Mouse (Mus musculus) lung, postnatal 0 days (tissue): ENCODE results near the gene Aurkb. TPM values are rescaled to one million over a fixed set of nuclear protein-coding genes. Genes with fewer than 3 reads are reported as not detected.
A peak's percentile ranks its signal among the peaks of the same experiment; 100 is the strongest.

ENCODE experiments used
- ATAC-seq: fragments of 200-750 bp; cut with Nextera tagmentation; 2 replicates; pipeline ENCODE4 v1.8.0; 2017; ENCODE audit warnings: moderate library complexity
- DNase-seq: peaks from one replicate; pipeline ENCODE4 v3.0.0-alpha.2; 2016; ENCODE audit warnings: low spot score
- H3K27ac ChIP-seq: fragments of 300-500 bp; sonication (generic); 2 replicates; pipeline ENCODE4 v1.5.1; 2014; ENCODE audit warnings: antibody characterized with exemption, mild to moderate bottlenecking, low read length, mixed read lengths
- H3K27me3 ChIP-seq: fragments of 300-500 bp; sonication (generic); replicated peaks from 2 replicates; pipeline ENCODE4 v1.6.1; 2014; ENCODE audit warnings: low read length, mixed read lengths; ENCODE audit not compliant: insufficient read depth
- H3K36me3 ChIP-seq: fragments of 300-500 bp; sonication (generic); 2 replicates; pipeline ENCODE4 v1.6.1; 2014; ENCODE audit warnings: low read length, mixed read lengths; ENCODE audit not compliant: insufficient read depth
- H3K4me1 ChIP-seq: fragments of 300-500 bp; sonication (generic); 2 replicates; pipeline ENCODE4 v1.6.1; 2014; ENCODE audit warnings: antibody characterized with exemption, low read depth, low read length, mixed read lengths; ENCODE audit not compliant: insufficient read depth
- H3K4me2 ChIP-seq: fragments of 300-500 bp; sonication (generic); replicated peaks from 2 replicates; pipeline ENCODE4 v1.6.1; 2014; ENCODE audit warnings: low read depth, mild to moderate bottlenecking, low read length, moderate library complexity, mixed read lengths
- H3K4me3 ChIP-seq: fragments of 300-500 bp; sonication (generic); 2 replicates; pipeline ENCODE4 v1.5.1; 2014; ENCODE audit warnings: low read depth, low read length
- H3K9ac ChIP-seq: fragments of 300-500 bp; sonication (generic); replicated peaks from 2 replicates; pipeline ENCODE4 v1.6.1; 2014; ENCODE audit warnings: low read depth, mild to moderate bottlenecking
- H3K9me3 ChIP-seq: fragments of 300-500 bp; sonication (generic); 2 replicates; pipeline ENCODE4 v1.6.1; 2016; ENCODE audit warnings: low read length, mixed read lengths
- CTCF ChIP-seq: IDR thresholded peaks from 2 replicates; pipeline ENCODE4 v1.5.1; 2016; ENCODE audit warnings: antibody characterized with exemption, mild to moderate bottlenecking
- EP300 ChIP-seq: IDR thresholded peaks from 2 replicates; pipeline ENCODE4 v1.6.1; 2016; ENCODE audit warnings: antibody characterized with exemption, mild to moderate bottlenecking, control low read depth
- WGBS: fragments of 180-500 bp; shearing (Covaris S2); extraction: QIAGEN DNeasy Blood & Tissue Kit; methylation state at CpG from one replicate; pipeline ENCODE4 v1.1.7; 2014; 5-methylcytosine and 5-hydroxymethylcytosine counted together
- polyA plus RNA-seq: library from polyadenylated mRNA; unstranded; fragments of >200 nt; fragmentation: Nextera tagmentation; extraction: Ambion mirVana; gene quantifications from 2 replicates; pipeline ENCODE4 v1.2.1, GENCODE M21; 2015

Aurkb gene
- polyA plus RNA-seq, 1 experiment from 2014 or later: 6.5 TPM

DNA sequence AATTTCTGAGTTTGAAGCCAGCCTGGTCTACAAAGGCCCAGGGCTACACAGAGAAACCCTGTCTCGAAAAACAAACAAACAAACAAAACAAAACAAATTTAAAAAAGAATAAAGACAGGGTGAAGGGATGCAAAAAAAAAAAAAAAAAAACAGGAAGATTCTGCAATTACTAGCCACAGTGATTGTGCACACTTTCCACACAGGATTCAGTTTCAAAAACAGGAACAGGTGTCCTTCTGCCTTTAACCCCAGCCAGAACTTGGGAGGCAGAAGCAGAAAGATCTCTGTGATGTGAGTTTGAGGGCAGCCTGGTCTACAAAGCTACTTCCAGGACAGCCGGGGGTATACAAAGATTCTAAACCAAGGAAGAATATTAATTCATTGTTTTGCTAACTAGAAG, 12.8 kb downstream of the Aurkb start:
- TF ChIP-seq EP300 (no peak), CTCF (no peak)
- WGBS: 64% methylated on average over 2 of the region's 2 CpGs
- H3K4me3 ChIP-seq: peak overlapping the region; percentile 88

GRCm38 (mm10) chr11:69058729-69059356, 13.4 kb downstream of the Aurkb start:
- TF ChIP-seq EP300 (no peak; the same call in 1 of the 2 replicates), CTCF (no peak)
- Histone ChIP-seq H3K4me1 (peaks cover 9% of the 10 kb centered on the region; the same call in 1 of the 2 replicates), H3K36me3 (no peaks in the 10 kb centered on the region), H3K9me3 (no peaks in the 10 kb centered on the region), H3K27ac (peak overlapping the region; percentile 97), H3K27me3 (no peaks in the 10 kb centered on the region), H3K4me2 (peak overlapping the region; percentile 64), H3K9ac (peak overlapping the region; percentile 63), H3K4me3 (peak overlapping the region; percentile 88)
- no peak for DNase-seq
- peak; percentile 13 for ATAC-seq
- 1% methylated on average over 19 of the region's 19 CpGs for WGBS

More for the DNA sequence above, 12.8 kb downstream of the Aurkb start:
- peak overlapping the region; percentile 97 for H3K27ac ChIP-seq
- no peaks in the 10 kb centered on the region for H3K36me3 ChIP-seq
- H3K27me3 ChIP-seq: no peaks in the 10 kb centered on the region
- peak overlapping the region; percentile 63 for H3K9ac ChIP-seq
- ATAC-seq (no peak), DNase-seq (no peak)
- H3K4me2 ChIP-seq: peak overlapping the region; percentile 64
- H3K9me3 ChIP-seq: no peaks in the 10 kb centered on the region
- peaks cover 9% of the 10 kb centered on the region; the same call in 1 of the 2 replicates for H3K4me1 ChIP-seq

GRCm38 (mm10) chr11:69059357-69059974, 14.0 kb downstream of the Aurkb start, which contains the start of gene Borcs6:
Borcs6 (plus strand) TSS chr11:69059717.
- no peaks in the 10 kb centered on the region for H3K36me3 ChIP-seq
- no peaks in the 10 kb centered on the region for H3K9me3 ChIP-seq
- H3K4me1 ChIP-seq: peaks cover 9% of the 10 kb centered on the region; the same call in 1 of the 2 replicates
- H3K4me2 ChIP-seq: peak within 1 kb of the TSS; percentile 86
- H3K4me3 ChIP-seq: peak within 1 kb of the TSS; percentile 88
- DNase-seq (peak; percentile 100), ATAC-seq (peak; percentile 94)
- H3K27me3 ChIP-seq: no peaks in the 10 kb centered on the region
- peak within 1 kb of the TSS; percentile 91 for H3K9ac ChIP-seq
- TF ChIP-seq CTCF: no peak
- WGBS: under 1% methylated on average over 53 of the region's 64 CpGs
- peak within 1 kb of the TSS; percentile 97 for H3K27ac ChIP-seq

- ATAC-seq (peak; percentile 20), DNase-seq (peak; percentile 68)
- TF ChIP-seq EP300 (no peak), CTCF (no peak; the same call in 1 of the 2 replicates)
- peak overlapping the region; percentile 97 for H3K27ac ChIP-seq
- peak overlapping the region; percentile 86 for H3K4me2 ChIP-seq
- no peaks in the 10 kb centered on the region for H3K27me3 ChIP-seq
- H3K9me3 ChIP-seq: no peaks in the 10 kb centered on the region
- H3K36me3 ChIP-seq: no peaks in the 10 kb centered on the region
- WGBS: under 1% methylated on average over 29 of the region's 49 CpGs
- peaks cover 9% of the 10 kb centered on the region; the same call in 1 of the 2 replicates for H3K4me1 ChIP-seq
- peak overlapping the region; percentile 91 for H3K9ac ChIP-seq
- peak overlapping the region; percentile 88 for H3K4me3 ChIP-seq
Observed at GRCm38 (mm10) chr11:69059975-69060411, 14.5 kb downstream of the Aurkb start.

DNA sequence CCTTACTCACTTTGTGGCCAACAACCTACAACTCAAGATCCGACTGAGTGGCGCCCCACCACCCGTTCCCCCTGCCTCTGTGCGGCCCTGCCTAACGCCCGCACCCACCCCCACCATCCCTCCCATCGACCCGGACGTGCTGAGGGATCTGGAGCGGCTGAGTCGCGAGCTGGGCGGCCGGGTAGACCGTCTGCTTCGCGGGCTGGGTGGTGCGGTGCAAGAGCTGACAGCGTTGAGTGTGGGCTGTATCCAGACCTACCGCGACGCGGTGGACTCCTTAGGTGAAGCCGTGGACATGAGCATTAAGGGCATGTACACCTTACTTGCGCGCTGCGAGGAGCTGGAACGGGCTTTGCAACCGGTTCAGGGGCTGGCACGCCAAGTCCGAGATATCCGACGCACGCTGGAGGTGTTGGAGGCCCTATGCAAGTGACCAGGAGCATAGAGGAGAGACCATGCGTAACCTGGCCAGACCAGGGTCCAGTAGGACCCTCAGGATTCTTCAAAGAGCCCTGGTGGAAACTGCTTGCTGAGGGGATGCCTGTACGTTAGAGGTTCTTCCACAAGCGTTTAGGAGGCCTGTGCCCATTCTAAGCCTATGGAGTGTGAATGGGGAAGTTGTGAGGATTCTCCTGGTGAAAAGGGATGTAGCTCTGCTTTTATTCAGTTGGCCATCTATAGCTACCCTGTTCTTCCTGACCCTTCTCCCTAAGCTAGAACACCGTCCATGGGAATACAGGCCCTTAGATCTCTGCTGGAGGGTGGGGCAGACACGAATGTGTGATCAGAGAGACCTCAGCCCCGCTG, 15.2 kb downstream of the Aurkb start:
- H3K9ac ChIP-seq: peak overlapping the region; percentile 91
- H3K4me3 ChIP-seq: peak overlapping the region; percentile 88
- H3K36me3 ChIP-seq: no peaks in the 10 kb centered on the region
- H3K4me1 ChIP-seq: peaks cover 9% of the 10 kb centered on the region; the same call in 1 of the 2 replicates
- no peaks in the 10 kb centered on the region for H3K27me3 ChIP-seq
- 2% methylated on average over 35 of the region's 40 CpGs for WGBS
- H3K9me3 ChIP-seq: no peaks in the 10 kb centered on the region
- H3K4me2 ChIP-seq: peak overlapping the region; percentile 86
- no peak for ATAC-seq
- H3K27ac ChIP-seq: peak overlapping the region; percentile 97
- TF ChIP-seq EP300: no peak
- TF ChIP-seq CTCF: no peak
- DNase-seq: peak; percentile 54
